Mouse (Mus musculus): ENCODE results near the gene Dennd1b.

- TF ChIP-seq EP300 (IDR thresholded peaks at IDR 0.05; ENCODE audit: low read length) (no peak), CTCF (conservative IDR thresholded peaks at IDR 0.05 in 1 of 2, IDR thresholded peaks at IDR 0.05 in 1 of 2; ENCODE audit: low read depth in 2 of 2, low read length in 2 of 2) (no peak), HCFC1 (IDR thresholded peaks at IDR 0.05; ENCODE audit: low read depth, low read length) (no peak)
Measured at GRCm38 (mm10) chr1:139092722-139093121, 129.5 kb downstream of the Dennd1b start.
